Mouse (Mus musculus): ENCODE measurements around the gene D630036H23Rik.
A peak's percentile ranks its signal among the peaks of the same experiment; 100 is the strongest.
"Not testable (repeated sequence)": the region's sequence is repeated elsewhere in the genome, so short reads cannot be mapped to it uniquely, and the experiment has no call there.

D630036H23Rik gene

DNA sequence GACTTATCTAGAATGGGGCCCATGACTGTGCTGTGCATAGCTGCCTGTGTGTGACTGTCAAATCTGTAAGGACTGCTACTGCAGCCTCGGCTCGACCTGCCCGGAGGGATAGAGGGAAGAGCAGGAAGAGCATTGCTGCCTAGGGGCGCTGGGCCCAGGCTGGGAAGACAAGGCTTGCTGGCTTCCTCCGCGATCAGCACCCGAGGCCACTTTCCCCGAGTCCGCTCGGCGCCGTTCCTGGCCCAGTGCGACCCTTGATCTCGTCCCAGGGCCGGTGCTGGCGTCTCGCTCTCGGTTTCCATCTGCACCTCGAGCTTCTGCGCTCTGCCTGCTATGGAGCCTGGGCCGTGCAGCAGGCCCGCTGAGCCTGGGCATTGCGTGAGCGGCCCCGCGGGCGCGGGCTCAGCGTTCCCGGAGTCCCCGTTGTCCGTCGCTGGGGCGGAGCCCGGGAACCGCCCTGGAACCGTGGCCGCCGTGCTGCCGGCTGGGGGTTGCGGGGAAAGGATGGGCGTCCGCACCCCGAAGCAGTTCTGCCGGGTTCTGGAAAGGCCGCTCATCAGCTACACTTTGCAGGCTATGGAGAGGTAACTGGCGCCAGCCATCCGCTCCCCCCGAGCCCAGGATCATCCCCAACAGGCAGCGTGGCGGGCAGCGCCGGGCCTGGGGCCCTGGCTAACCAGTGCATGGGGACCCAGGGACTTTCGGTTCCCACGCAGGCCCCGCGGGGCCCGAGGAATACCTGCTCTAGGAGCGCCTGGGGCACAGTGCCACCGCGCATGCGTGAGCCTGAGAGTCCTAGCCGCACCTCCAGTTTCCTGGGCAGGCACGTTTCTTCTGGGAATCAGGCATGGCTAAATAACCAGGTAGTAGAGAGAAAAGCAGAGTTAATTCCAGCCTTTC is at the start of gene D630036H23Rik, which contains the start of gene Ispd:
Gene D630036H23Rik, minus strand, starts transcription at position 741 of the 900 bp plus-strand sequence.
Gene Ispd, plus strand, starts transcription at position 10 of the 900 bp plus-strand sequence.
- DNase-seq (ENCODE audit: low read depth, low spot score), result peak; percentile 67
- Histone ChIP-seq H3K27me3 (ENCODE audit: control insufficient read depth, insufficient read depth, low read length, poor library complexity, severe bottlenecking) (no peaks in the 10 kb centered on the region), H3K36me3 (ENCODE audit: control insufficient read depth, insufficient read depth, low read length, poor library complexity, severe bottlenecking) (no peaks in the 10 kb centered on the region)

DNA sequence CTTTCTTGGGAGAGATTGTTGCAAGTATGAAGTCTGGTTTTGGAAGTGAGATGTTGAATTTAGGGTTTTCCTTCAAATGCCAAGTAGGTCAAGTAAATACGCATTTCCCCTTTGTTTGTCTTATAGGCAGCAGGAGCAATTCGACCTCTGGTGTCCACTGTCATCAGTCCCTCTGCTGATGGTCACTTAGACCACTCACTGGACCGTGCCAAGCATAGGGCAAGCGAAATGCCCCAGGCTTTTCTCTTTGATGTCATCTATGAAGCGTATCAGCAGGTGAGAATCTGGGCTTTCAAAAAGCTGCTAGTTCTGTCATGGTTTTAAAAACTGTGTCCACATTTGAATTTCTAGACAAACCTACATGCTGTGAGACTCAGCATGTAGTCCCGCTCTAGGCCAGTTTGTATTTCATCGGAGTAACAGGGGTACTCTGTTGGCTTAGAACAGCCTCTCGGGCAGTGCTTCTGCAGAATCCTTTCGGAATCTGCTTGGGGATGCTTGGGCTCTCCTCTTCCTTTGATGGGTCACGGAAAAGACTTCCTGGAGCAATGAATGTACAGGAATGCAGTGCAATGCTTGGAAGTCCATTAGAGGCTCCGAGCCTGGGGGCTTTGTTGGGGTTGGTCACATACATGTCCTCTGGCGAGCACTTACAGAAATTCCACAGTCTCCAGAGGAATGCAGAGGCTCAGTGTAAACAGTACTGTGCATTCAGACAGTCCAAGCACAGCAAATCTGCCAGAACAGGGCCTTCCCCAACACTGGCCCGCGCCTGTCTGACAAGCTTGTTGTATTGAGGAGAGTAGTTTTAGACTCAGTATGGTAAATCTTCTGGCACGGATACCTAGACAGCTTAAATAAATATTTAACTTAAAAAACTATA is 44.4 kb upstream of the D630036H23Rik start:
- no peaks in the 10 kb centered on the region for H3K27me3 ChIP-seq (ENCODE audit: control insufficient read depth, insufficient read depth, low read length, poor library complexity, severe bottlenecking)
- H3K36me3 ChIP-seq (ENCODE audit: control insufficient read depth, insufficient read depth, low read length, poor library complexity, severe bottlenecking), result no peaks in the 10 kb centered on the region
- DNase-seq (ENCODE audit: low read depth, low spot score), result no peak

- DNase-seq (ENCODE audit: low read depth, low spot score), result no peak
- Histone ChIP-seq H3K27me3 (ENCODE audit: control insufficient read depth, insufficient read depth, low read length, poor library complexity, severe bottlenecking) (no peaks in the 10 kb centered on the region), H3K36me3 (ENCODE audit: control insufficient read depth, insufficient read depth, low read length, poor library complexity, severe bottlenecking) (no peaks in the 10 kb centered on the region)
Measured at GRCm38 (mm10) chr12:36425258-36425657, 43.3 kb upstream of the D630036H23Rik start.

GRCm38 (mm10) chr12:36423677-36424076 is 41.7 kb upstream of the D630036H23Rik start:
- DNase-seq (ENCODE audit: low read depth, low spot score), result no peak
- no peaks in the 10 kb centered on the region for H3K27me3 ChIP-seq (ENCODE audit: control insufficient read depth, insufficient read depth, low read length, poor library complexity, severe bottlenecking)
- no peaks in the 10 kb centered on the region for H3K36me3 ChIP-seq (ENCODE audit: control insufficient read depth, insufficient read depth, low read length, poor library complexity, severe bottlenecking)

DNA sequence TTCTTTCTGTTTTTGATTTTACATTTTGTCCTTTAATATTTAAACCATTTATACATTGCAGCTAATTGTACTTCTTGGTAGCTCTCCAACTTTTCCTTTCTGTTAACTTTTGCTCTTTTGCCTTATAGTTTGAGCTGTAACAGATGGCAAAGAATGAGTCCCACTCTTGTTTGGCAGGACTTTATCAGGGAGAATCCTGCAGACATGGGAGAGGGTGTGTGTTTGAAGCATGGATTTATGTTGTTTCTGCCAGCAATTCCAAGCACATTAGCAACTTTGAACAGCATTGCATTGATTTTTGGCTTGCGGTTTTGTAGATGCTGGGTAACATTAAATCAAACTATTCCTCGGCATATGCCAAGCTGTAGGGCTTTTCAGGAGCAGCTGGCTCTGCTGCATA is 13.1 kb upstream of the D630036H23Rik start:
- DNase-seq (ENCODE audit: low read depth, low spot score), result no peak
- H3K27me3 ChIP-seq (ENCODE audit: control insufficient read depth, insufficient read depth, low read length, poor library complexity, severe bottlenecking), result no peaks in the 10 kb centered on the region

GRCm38 (mm10) chr12:36386991-36387390 is 5.0 kb upstream of the D630036H23Rik start:
- H3K27me3 ChIP-seq (ENCODE audit: control insufficient read depth, insufficient read depth, low read length, poor library complexity, severe bottlenecking), result no peaks in the 10 kb centered on the region
- no peak for DNase-seq (ENCODE audit: low read depth, low spot score)

More for the DNA sequence above, 13.1 kb upstream of the D630036H23Rik start:
- no peaks in the 10 kb centered on the region for H3K36me3 ChIP-seq (ENCODE audit: control insufficient read depth, insufficient read depth, low read length, poor library complexity, severe bottlenecking)

GRCm38 (mm10) chr12:36385386-36385785 is 3.4 kb upstream of the D630036H23Rik start:
- H3K27me3 ChIP-seq (ENCODE audit: control insufficient read depth, insufficient read depth, low read length, poor library complexity, severe bottlenecking), result no peaks in the 10 kb centered on the region
- H3K36me3 ChIP-seq (ENCODE audit: control insufficient read depth, insufficient read depth, low read length, poor library complexity, severe bottlenecking), result no peaks in the 10 kb centered on the region
- DNase-seq (ENCODE audit: low read depth, low spot score), result no peak

More at GRCm38 (mm10) chr12:36386991-36387390, 5.0 kb upstream of the D630036H23Rik start:
- no peaks in the 10 kb centered on the region for H3K36me3 ChIP-seq (ENCODE audit: control insufficient read depth, insufficient read depth, low read length, poor library complexity, severe bottlenecking)

DNA sequence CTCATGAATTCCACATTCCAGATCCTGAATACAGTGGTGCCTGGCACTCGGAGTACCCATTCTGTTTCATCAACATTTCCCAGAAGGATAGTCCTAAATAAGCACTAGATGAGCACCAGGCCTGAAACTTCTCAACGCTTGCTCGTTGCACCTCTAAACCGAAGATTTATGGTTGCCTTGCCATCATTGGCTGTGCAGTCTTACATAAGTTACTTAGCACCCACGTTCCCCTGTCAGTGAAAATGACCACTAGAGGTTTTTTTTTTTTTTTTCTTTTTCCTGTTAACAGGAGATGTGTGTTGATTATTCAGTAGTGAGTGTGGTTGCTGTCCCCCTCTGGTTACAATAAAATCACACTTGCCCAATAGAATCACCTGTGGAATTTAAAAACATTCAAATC is 1.2 kb downstream of the D630036H23Rik start:
- H3K27me3 ChIP-seq (ENCODE audit: control insufficient read depth, insufficient read depth, low read length, poor library complexity, severe bottlenecking), result no peaks in the 10 kb centered on the region
- DNase-seq (ENCODE audit: low read depth, low spot score), result no peak
- no peaks in the 10 kb centered on the region for H3K36me3 ChIP-seq (ENCODE audit: control insufficient read depth, insufficient read depth, low read length, poor library complexity, severe bottlenecking)

- no peak for DNase-seq (ENCODE audit: low read depth, low spot score)
- H3K27me3 ChIP-seq (ENCODE audit: control insufficient read depth, insufficient read depth, low read length, poor library complexity, severe bottlenecking), result no peaks in the 10 kb centered on the region
Measured at GRCm38 (mm10) chr12:36380254-36380653, 1.7 kb downstream of the D630036H23Rik start.

GRCm38 (mm10) chr12:36376391-36376790 is 5.6 kb downstream of the D630036H23Rik start:
- not testable (repeated sequence) for H3K27me3 ChIP-seq (ENCODE audit: control insufficient read depth, insufficient read depth, low read length, poor library complexity, severe bottlenecking); H3K36me3 ChIP-seq (ENCODE audit: control insufficient read depth, insufficient read depth, low read length, poor library complexity, severe bottlenecking); DNase-seq (ENCODE audit: low read depth, low spot score)

More at GRCm38 (mm10) chr12:36380254-36380653, 1.7 kb downstream of the D630036H23Rik start:
- no peaks in the 10 kb centered on the region for H3K36me3 ChIP-seq (ENCODE audit: control insufficient read depth, insufficient read depth, low read length, poor library complexity, severe bottlenecking)

DNA sequence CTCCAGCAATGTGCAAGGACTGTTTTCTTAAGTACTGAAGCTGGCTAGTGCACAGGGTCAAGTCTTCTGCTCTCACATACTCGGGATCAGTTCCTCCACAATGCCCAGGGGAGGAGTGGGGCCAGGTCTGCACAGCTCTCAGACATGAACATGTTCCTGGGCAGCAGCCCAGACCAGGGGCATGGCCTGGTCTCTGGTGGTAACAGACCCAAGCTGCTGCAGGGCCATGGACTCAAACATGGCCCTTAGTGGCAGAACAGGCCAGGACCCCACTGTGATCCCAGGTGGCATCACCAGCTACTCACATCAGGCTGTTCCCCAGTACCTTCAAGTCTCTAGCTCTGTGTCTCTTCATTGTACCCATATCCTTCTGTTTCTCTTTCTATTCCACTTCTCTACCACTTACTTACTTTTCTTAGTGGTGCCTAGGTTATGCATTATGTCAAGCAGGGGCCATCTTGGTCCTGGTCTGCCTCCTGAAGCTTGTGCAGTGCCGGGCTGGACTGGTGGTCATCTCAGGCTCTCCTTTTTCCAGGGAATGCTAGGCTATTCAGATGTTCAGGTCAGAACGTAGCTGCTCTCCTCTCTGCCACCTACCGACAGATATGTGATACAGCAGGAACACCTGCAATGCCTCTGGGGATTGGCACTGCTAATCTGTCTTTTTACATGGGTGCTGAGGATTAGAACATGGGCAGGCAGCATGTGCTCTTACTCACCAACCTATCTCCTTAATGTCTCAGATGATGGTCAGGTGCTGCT is 8.6 kb downstream of the D630036H23Rik start:
- H3K27me3 ChIP-seq (ENCODE audit: control insufficient read depth, insufficient read depth, low read length, poor library complexity, severe bottlenecking), result no peaks in the 10 kb centered on the region
- peak; percentile 42 for DNase-seq (ENCODE audit: low read depth, low spot score)
- H3K36me3 ChIP-seq (ENCODE audit: control insufficient read depth, insufficient read depth, low read length, poor library complexity, severe bottlenecking), result no peaks in the 10 kb centered on the region

- Histone ChIP-seq H3K27me3 (ENCODE audit: control insufficient read depth, insufficient read depth, low read length, poor library complexity, severe bottlenecking) (no peaks in the 10 kb centered on the region), H3K36me3 (ENCODE audit: control insufficient read depth, insufficient read depth, low read length, poor library complexity, severe bottlenecking) (no peaks in the 10 kb centered on the region)
- DNase-seq (ENCODE audit: low read depth, low spot score), result no peak
Measured at GRCm38 (mm10) chr12:36364013-36364412, 18.0 kb downstream of the D630036H23Rik start.

GRCm38 (mm10) chr12:36360693-36361092 is 21.3 kb downstream of the D630036H23Rik start:
- Histone ChIP-seq H3K36me3 (ENCODE audit: control insufficient read depth, insufficient read depth, low read length, poor library complexity, severe bottlenecking) (no peaks in the 10 kb centered on the region), H3K27me3 (ENCODE audit: control insufficient read depth, insufficient read depth, low read length, poor library complexity, severe bottlenecking) (no peaks in the 10 kb centered on the region)
- DNase-seq (ENCODE audit: low read depth, low spot score), result no peak

- DNase-seq (ENCODE audit: low read depth, low spot score), result peak; percentile 75
- H3K27me3 ChIP-seq (ENCODE audit: control insufficient read depth, insufficient read depth, low read length, poor library complexity, severe bottlenecking), result no peaks in the 10 kb centered on the region
- no peaks in the 10 kb centered on the region for H3K36me3 ChIP-seq (ENCODE audit: control insufficient read depth, insufficient read depth, low read length, poor library complexity, severe bottlenecking)
Measured at GRCm38 (mm10) chr12:36360064-36360463, 21.9 kb downstream of the D630036H23Rik start.
